Mouse (Mus musculus) lung, postnatal 0 days (tissue): Measurements from ENCODE around the gene Eif2b3. TPM values are rescaled to one million over a fixed set of nuclear protein-coding genes. Genes with fewer than 3 reads are reported as not detected.

Source experiments
- ATAC-seq: fragments of 200-750 bp; cut with Nextera tagmentation; 2 replicates; pipeline ENCODE4 v1.8.0; 2017; ENCODE audit warnings: moderate library complexity
- DNase-seq: peaks from one replicate; pipeline ENCODE4 v3.0.0-alpha.2; 2016; ENCODE audit warnings: low spot score
- H3K27ac ChIP-seq: fragments of 300-500 bp; sonication (generic); 2 replicates; pipeline ENCODE4 v1.5.1; 2014; ENCODE audit warnings: antibody characterized with exemption, mild to moderate bottlenecking, low read length, mixed read lengths
- H3K27me3 ChIP-seq: fragments of 300-500 bp; sonication (generic); replicated peaks from 2 replicates; pipeline ENCODE4 v1.6.1; 2014; ENCODE audit warnings: low read length, mixed read lengths; ENCODE audit not compliant: insufficient read depth
- H3K36me3 ChIP-seq: fragments of 300-500 bp; sonication (generic); 2 replicates; pipeline ENCODE4 v1.6.1; 2014; ENCODE audit warnings: low read length, mixed read lengths; ENCODE audit not compliant: insufficient read depth
- H3K4me1 ChIP-seq: fragments of 300-500 bp; sonication (generic); 2 replicates; pipeline ENCODE4 v1.6.1; 2014; ENCODE audit warnings: antibody characterized with exemption, low read depth, low read length, mixed read lengths; ENCODE audit not compliant: insufficient read depth
- H3K4me2 ChIP-seq: fragments of 300-500 bp; sonication (generic); replicated peaks from 2 replicates; pipeline ENCODE4 v1.6.1; 2014; ENCODE audit warnings: low read depth, mild to moderate bottlenecking, low read length, moderate library complexity, mixed read lengths
- H3K4me3 ChIP-seq: fragments of 300-500 bp; sonication (generic); 2 replicates; pipeline ENCODE4 v1.5.1; 2014; ENCODE audit warnings: low read depth, low read length
- H3K9ac ChIP-seq: fragments of 300-500 bp; sonication (generic); replicated peaks from 2 replicates; pipeline ENCODE4 v1.6.1; 2014; ENCODE audit warnings: low read depth, mild to moderate bottlenecking
- H3K9me3 ChIP-seq: fragments of 300-500 bp; sonication (generic); 2 replicates; pipeline ENCODE4 v1.6.1; 2016; ENCODE audit warnings: low read length, mixed read lengths
- CTCF ChIP-seq: IDR thresholded peaks from 2 replicates; pipeline ENCODE4 v1.5.1; 2016; ENCODE audit warnings: antibody characterized with exemption, mild to moderate bottlenecking
- EP300 ChIP-seq: IDR thresholded peaks from 2 replicates; pipeline ENCODE4 v1.6.1; 2016; ENCODE audit warnings: antibody characterized with exemption, mild to moderate bottlenecking, control low read depth
- WGBS: fragments of 180-500 bp; shearing (Covaris S2); extraction: QIAGEN DNeasy Blood & Tissue Kit; methylation state at CpG from one replicate; pipeline ENCODE4 v1.1.7; 2014; 5-methylcytosine and 5-hydroxymethylcytosine counted together
- polyA plus RNA-seq: library from polyadenylated mRNA; unstranded; fragments of >200 nt; fragmentation: Nextera tagmentation; extraction: Ambion mirVana; gene quantifications from 2 replicates; pipeline ENCODE4 v1.2.1, GENCODE M21; 2015

Eif2b3 gene
- polyA plus RNA-seq, 1 experiment from 2014 or later = 21.9 TPM

- 68% methylated on average over 2 of the region's 2 CpGs for WGBS
- H3K4me3 ChIP-seq = no peak overlapping the region
- no peak overlapping the region for H3K9ac ChIP-seq
- no peaks in the 10 kb centered on the region for H3K4me1 ChIP-seq
- ATAC-seq = no peak
- H3K4me2 ChIP-seq = no peak overlapping the region
- no peak for DNase-seq
- H3K9me3 ChIP-seq = no peaks in the 10 kb centered on the region
- H3K36me3 ChIP-seq = no peaks in the 10 kb centered on the region
- TF ChIP-seq CTCF = no peak
- no peak overlapping the region for H3K27ac ChIP-seq
- H3K27me3 ChIP-seq = no peaks in the 10 kb centered on the region
These were observed 37.3 kb downstream of the Eif2b3 start for GRCm38 (mm10) chr4:117056514-117056913.

GRCm38 (mm10) chr4:117058512-117058911, 39.3 kb downstream of the Eif2b3 start:
- no peak overlapping the region for H3K4me2 ChIP-seq
- no peak overlapping the region for H3K9ac ChIP-seq
- no peak overlapping the region for H3K4me3 ChIP-seq
- TF ChIP-seq CTCF = no peak
- no peak for TF ChIP-seq EP300
- WGBS = 84% methylated on average over 4 of the region's 4 CpGs
- H3K36me3 ChIP-seq = no peaks in the 10 kb centered on the region
- H3K27me3 ChIP-seq = no peaks in the 10 kb centered on the region
- ATAC-seq = no peak
- no peak overlapping the region for H3K27ac ChIP-seq
- no peaks in the 10 kb centered on the region for H3K4me1 ChIP-seq
- DNase-seq = no peak
- H3K9me3 ChIP-seq = no peaks in the 10 kb centered on the region

- DNase-seq (no peak), ATAC-seq (no peak)
- Histone ChIP-seq H3K4me1 (no peaks in the 10 kb centered on the region), H3K27me3 (no peaks in the 10 kb centered on the region), H3K27ac (no peak overlapping the region), H3K9me3 (no peaks in the 10 kb centered on the region), H3K4me2 (no peak overlapping the region), H3K36me3 (no peaks in the 10 kb centered on the region), H3K9ac (no peak overlapping the region), H3K4me3 (no peak overlapping the region)
- 73% methylated on average over 4 of the region's 4 CpGs for WGBS
- TF ChIP-seq EP300 (no peak), CTCF (no peak)
These were observed 43.6 kb downstream of the Eif2b3 start for GRCm38 (mm10) chr4:117062700-117063390.

GRCm38 (mm10) chr4:117068035-117068434, 48.8 kb downstream of the Eif2b3 start:
- Histone ChIP-seq H3K9ac (no peak overlapping the region), H3K4me1 (no peaks in the 10 kb centered on the region), H3K27ac (no peak overlapping the region), H3K9me3 (no peaks in the 10 kb centered on the region), H3K4me3 (no peak overlapping the region), H3K36me3 (peaks cover 6% of the 10 kb centered on the region; the same call in 1 of the 2 replicates), H3K27me3 (no peaks in the 10 kb centered on the region), H3K4me2 (no peak overlapping the region)
- DNase-seq = no peak
- WGBS = 91% methylated on average over 7 of the region's 7 CpGs
- ATAC-seq = no peak
- TF ChIP-seq EP300 (no peak), CTCF (no peak)

- 89% methylated on average over 1 of the region's 1 CpGs for WGBS
- no peak overlapping the region for H3K4me3 ChIP-seq
- no peaks in the 10 kb centered on the region for H3K9me3 ChIP-seq
- peaks cover 8% of the 10 kb centered on the region; the same call in 1 of the 2 replicates for H3K36me3 ChIP-seq
- DNase-seq = no peak
- no peak overlapping the region for H3K27ac ChIP-seq
- H3K27me3 ChIP-seq = no peaks in the 10 kb centered on the region
- no peak overlapping the region for H3K4me2 ChIP-seq
- TF ChIP-seq EP300 (no peak), CTCF (no peak)
- no peaks in the 10 kb centered on the region for H3K4me1 ChIP-seq
- H3K9ac ChIP-seq = no peak overlapping the region
- ATAC-seq = no peak
These were observed 50.4 kb downstream of the Eif2b3 start for GRCm38 (mm10) chr4:117069647-117070046.

- ATAC-seq (no peak), DNase-seq (no peak)
- H3K9me3 ChIP-seq = no peaks in the 10 kb centered on the region
- no peak overlapping the region for H3K4me2 ChIP-seq
- 64% methylated on average over 4 of the region's 4 CpGs for WGBS
- H3K4me3 ChIP-seq = no peak overlapping the region
- H3K27ac ChIP-seq = no peak overlapping the region
- no peaks in the 10 kb centered on the region for H3K27me3 ChIP-seq
- H3K9ac ChIP-seq = no peak overlapping the region
- TF ChIP-seq CTCF (no peak), EP300 (no peak)
- H3K36me3 ChIP-seq = peaks cover 8% of the 10 kb centered on the region; the same call in 1 of the 2 replicates
- H3K4me1 ChIP-seq = no peaks in the 10 kb centered on the region
These were observed 51.4 kb downstream of the Eif2b3 start for GRCm38 (mm10) chr4:117070624-117071023.
